Mouse (Mus musculus) heart, adult 2 months (tissue): ENCODE measurements around the gene Pdzd7.

Experiments used
- CTCF ChIP-seq: fragments of 200-600 bp; IDR thresholded peaks from 2 replicates; pipeline ENCODE4 v1.8.1; 2022; ENCODE audit warnings: antibody characterized with exemption, mild to moderate bottlenecking, moderate library complexity
- EP300 ChIP-seq: fragments of 200-500 bp; IDR thresholded peaks from 2 replicates; pipeline ENCODE4 v1.6.1; 2011; ENCODE audit warnings: low read depth, low read length, control low read depth; ENCODE audit not compliant: insufficient read depth
- POLR2A ChIP-seq: fragments of 200-500 bp; IDR thresholded peaks from 2 replicates; pipeline ENCODE4 v1.6.1; 2011; ENCODE audit warnings: mild to moderate bottlenecking, low read depth, low read length, control low read depth; ENCODE audit not compliant: insufficient read depth

- TF ChIP-seq POLR2A: no peak
- TF ChIP-seq CTCF: no peak
- TF ChIP-seq EP300: no peak
Observed at GRCm38 (mm10) chr19:44987004-44987403, 58.5 kb downstream of the Pdzd7 start.
